Mouse (Mus musculus) small intestine, adult 2 months (tissue): Measurements from ENCODE around the gene Gabarap.

Experiments used
- CTCF ChIP-seq: fragments of 200-500 bp; IDR thresholded peaks from 2 replicates; pipeline ENCODE4 v1.5.1; 2012; ENCODE audit warnings: low read depth, mild to moderate bottlenecking, control low read depth, inconsistent platforms, low read length, moderate library complexity, mixed read lengths; ENCODE audit not compliant: insufficient replicate concordance, insufficient read length; ENCODE audit errors: extremely low read depth
- POLR2A ChIP-seq: fragments of 200-500 bp; IDR thresholded peaks from 2 replicates; pipeline ENCODE4 v1.6.1; 2012; ENCODE audit warnings: low read depth, mild to moderate bottlenecking, control low read depth, inconsistent platforms, low read length, moderate library complexity

- no peak for TF ChIP-seq CTCF
- TF ChIP-seq POLR2A: no peak
Measured at GRCm38 (mm10) chr11:69961841-69962240, 29.1 kb upstream of the Gabarap start.
